Mouse (Mus musculus) embryonic fibroblast, embryonic 13.5 days (primary cell): Measurements from ENCODE around the gene 2810021J22Rik. TPM values are rescaled to one million over a fixed set of nuclear protein-coding genes. Genes with fewer than 3 reads are reported as not detected.
A peak's percentile ranks its signal among the peaks of the same experiment; 100 is the strongest.

Source experiments
- H3K27ac ChIP-seq: 2 replicates; pipeline ENCODE4 v1.5.1; 2012; ENCODE audit warnings: low read length, control low read depth, inconsistent platforms; ENCODE audit not compliant: insufficient read depth
- H3K4me1 ChIP-seq: 2 replicates; pipeline ENCODE4 v1.6.1; 2011; ENCODE audit warnings: low read length; ENCODE audit not compliant: control insufficient read depth, insufficient read depth
- H3K4me3 ChIP-seq: 2 replicates; pipeline ENCODE4 v1.5.1; 2011; ENCODE audit warnings: mild to moderate bottlenecking, control low read depth, low read length; ENCODE audit not compliant: insufficient read depth
- CTCF ChIP-seq: IDR thresholded peaks from 2 replicates; pipeline ENCODE4 v1.5.1; 2011; ENCODE audit warnings: mild to moderate bottlenecking, control low read depth, low read length, moderate library complexity, borderline replicate concordance; ENCODE audit not compliant: insufficient read depth
- POLR2A ChIP-seq: IDR thresholded peaks from 2 replicates; pipeline ENCODE4 v1.6.1; 2011; ENCODE audit warnings: low read depth, mild to moderate bottlenecking, control low read depth, low read length, moderate library complexity
- polyA plus RNA-seq: library from polyadenylated mRNA; stranded (reverse); fragments of >200 nt; gene quantifications from 2 replicates; pipeline ENCODE4 v1.2.4, GENCODE M21; 2011; ENCODE audit warnings: low read depth; ENCODE audit not compliant: missing spikeins, insufficient read length

2810021J22Rik gene
- polyA plus RNA-seq, 1 experiment: 6.6 TPM

- H3K4me3 ChIP-seq: no peak overlapping the region
- H3K27ac ChIP-seq: no peak overlapping the region
- no peak for TF ChIP-seq POLR2A
- H3K4me1 ChIP-seq: no peaks in the 10 kb centered on the region; the same call in 1 of the 2 replicates
Observed at GRCm38 (mm10) chr11:58870961-58871360, 3.9 kb downstream of the 2810021J22Rik start.

DNA sequence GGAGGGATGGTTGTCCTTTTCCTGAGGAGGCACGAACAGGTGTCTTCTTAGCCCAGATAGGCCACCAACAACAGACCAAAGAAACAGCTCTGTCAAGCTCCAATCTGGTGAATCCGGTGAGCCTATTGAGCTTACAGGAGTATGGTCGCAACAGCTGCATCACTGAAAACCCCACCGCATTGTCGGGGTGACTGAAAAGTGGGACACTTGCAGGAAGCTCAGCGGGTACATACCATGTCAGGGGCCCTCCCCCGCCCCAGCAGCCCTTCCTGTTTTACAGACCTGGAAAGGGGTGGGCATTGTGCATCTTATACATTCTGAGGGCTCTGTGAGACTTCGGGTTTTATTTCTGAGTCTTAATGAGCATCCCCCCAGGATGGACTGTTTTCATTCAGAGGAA is 16.7 kb downstream of the 2810021J22Rik start:
- TF ChIP-seq POLR2A: no peak
- no peak for TF ChIP-seq CTCF
- no peaks in the 10 kb centered on the region for H3K4me1 ChIP-seq
- H3K27ac ChIP-seq: no peak overlapping the region
- no peak overlapping the region for H3K4me3 ChIP-seq

DNA sequence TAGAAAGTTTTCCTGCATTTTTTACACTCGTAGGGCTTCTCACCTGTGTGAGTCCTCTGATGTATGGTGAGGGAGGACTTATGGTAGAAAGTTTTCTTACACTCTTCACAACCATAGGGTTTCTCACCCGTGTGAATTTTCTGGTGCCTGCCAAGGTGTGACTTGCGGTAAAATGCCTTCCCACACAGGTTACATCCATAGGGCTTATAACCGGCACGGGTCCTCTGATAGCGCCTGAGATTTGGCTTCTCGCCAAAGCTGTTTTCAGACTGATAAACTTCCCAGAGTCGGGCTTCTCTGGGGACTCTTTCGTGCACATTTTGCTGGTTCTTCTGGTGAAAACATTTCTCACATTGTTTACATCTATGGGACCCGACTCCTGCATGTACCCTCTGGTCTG is 23.5 kb downstream of the 2810021J22Rik start:
- TF ChIP-seq POLR2A (no peak), CTCF (no peak)
- Histone ChIP-seq H3K4me1 (no peaks in the 10 kb centered on the region), H3K4me3 (no peak overlapping the region), H3K27ac (no peak overlapping the region)

DNA sequence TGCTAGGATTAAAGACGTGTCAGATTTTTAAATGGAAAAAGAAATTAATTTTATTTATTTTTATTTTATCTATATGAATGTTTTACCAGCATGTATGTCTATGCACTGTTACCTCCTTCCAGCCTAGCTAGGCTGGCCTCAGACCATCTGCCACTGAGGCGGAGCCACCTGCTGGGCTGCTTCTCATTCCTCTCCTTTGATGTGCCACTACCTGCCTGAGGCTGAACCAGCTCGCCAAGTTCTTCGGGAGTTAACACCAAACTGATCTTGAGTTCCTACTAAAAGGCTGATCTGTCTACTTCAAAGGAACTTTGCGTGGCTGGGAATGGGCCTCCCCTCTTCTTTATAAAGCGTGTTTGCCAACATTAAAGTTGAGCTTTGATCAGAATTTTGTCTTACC is 27.4 kb downstream of the 2810021J22Rik start:
- Histone ChIP-seq H3K4me3 (no peak overlapping the region), H3K4me1 (no peaks in the 10 kb centered on the region), H3K27ac (no peak overlapping the region)
- no peak for TF ChIP-seq CTCF
- TF ChIP-seq POLR2A: no peak

DNA sequence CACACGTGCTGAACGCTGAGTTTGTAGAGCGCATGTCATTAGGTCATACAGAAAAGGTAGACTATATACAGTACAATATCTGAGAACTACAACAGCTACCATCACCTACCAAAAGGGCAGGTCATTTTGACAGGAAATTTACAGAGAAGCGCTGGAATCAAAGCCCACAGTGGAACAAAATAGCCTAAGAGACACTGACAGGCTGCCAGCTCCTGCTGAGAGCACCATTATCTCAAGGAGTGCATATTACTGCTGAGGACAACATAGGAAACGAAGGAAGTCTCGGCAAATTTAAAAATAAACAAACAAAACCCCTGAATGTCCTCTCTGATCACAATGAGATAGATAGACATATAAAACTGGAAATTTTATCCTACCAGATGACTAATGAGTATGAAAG is 30.5 kb downstream of the 2810021J22Rik start:
- Histone ChIP-seq H3K4me1 (no peaks in the 10 kb centered on the region), H3K4me3 (no peak overlapping the region)
- TF ChIP-seq CTCF (no peak), POLR2A (no peak)

GRCm38 (mm10) chr11:58901080-58901479 is 34.1 kb downstream of the 2810021J22Rik start:
- H3K4me1 ChIP-seq: peaks cover 3% of the 10 kb centered on the region; the same call in 1 of the 2 replicates
- no peak overlapping the region for H3K27ac ChIP-seq
- H3K4me3 ChIP-seq: no peak overlapping the region
- no peak for TF ChIP-seq CTCF
- no peak for TF ChIP-seq POLR2A

More for the DNA sequence above, 30.5 kb downstream of the 2810021J22Rik start:
- H3K27ac ChIP-seq: no peak overlapping the region

- peaks cover 3% of the 10 kb centered on the region; the same call in 1 of the 2 replicates for H3K4me1 ChIP-seq
- H3K4me3 ChIP-seq: peak within 1 kb of the TSS; percentile 69
- peak within 1 kb of the TSS; percentile 10; the same call in 1 of the 2 replicates for H3K27ac ChIP-seq
- TF ChIP-seq CTCF: no peak
- TF ChIP-seq POLR2A: peak; percentile 76
Observed at GRCm38 (mm10) chr11:58903511-58904409, 36.7 kb downstream of the 2810021J22Rik start, which contains the start of gene Zfp39. Zfp39 (minus strand) TSS chr11:58904225.

GRCm38 (mm10) chr11:58904410-58904718 is 37.3 kb downstream of the 2810021J22Rik start:
- peaks cover 3% of the 10 kb centered on the region; the same call in 1 of the 2 replicates for H3K4me1 ChIP-seq
- peak overlapping the region; percentile 69 for H3K4me3 ChIP-seq
- no peak for TF ChIP-seq POLR2A
- TF ChIP-seq CTCF: no peak
- no peak overlapping the region for H3K27ac ChIP-seq

DNA sequence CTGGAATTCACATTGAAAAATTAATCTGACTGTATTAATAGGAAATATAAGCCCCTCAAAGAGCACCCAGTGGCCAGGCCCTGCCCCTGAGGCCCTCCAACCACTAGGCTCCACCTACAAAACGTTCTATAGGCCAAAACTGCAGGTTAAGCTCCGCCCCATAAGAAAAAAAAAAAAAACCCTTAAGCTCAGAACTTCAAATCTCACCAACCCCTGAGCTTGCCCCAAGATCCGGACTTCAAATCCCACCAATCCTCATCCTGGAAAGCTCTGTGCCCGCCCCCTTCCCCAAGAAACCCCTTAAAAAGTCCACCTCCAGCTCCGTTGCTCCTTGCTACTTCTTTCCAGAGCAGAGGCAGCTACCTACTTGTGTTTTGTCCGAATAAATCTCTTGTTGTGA is 37.8 kb downstream of the 2810021J22Rik start:
- H3K4me1 ChIP-seq: peaks cover 3% of the 10 kb centered on the region; the same call in 1 of the 2 replicates
- H3K27ac ChIP-seq: no peak overlapping the region
- H3K4me3 ChIP-seq: no peak overlapping the region
- no peak for TF ChIP-seq CTCF
- TF ChIP-seq POLR2A: no peak

- Histone ChIP-seq H3K4me3 (no peak overlapping the region), H3K4me1 (no peaks in the 10 kb centered on the region), H3K27ac (no peak overlapping the region)
- no peak for TF ChIP-seq CTCF
- TF ChIP-seq POLR2A: no peak
Observed at GRCm38 (mm10) chr11:58913776-58914175, 46.8 kb downstream of the 2810021J22Rik start.
